Mouse (Mus musculus) MEL (cell line): ENCODE data around the gene Fat2.

ENCODE experiments used
- CTCF ChIP-seq, 3 experiments: IDR thresholded peaks in 2 of 3; conservative IDR thresholded peaks in 1 of 3; 2 replicates each; pipeline ENCODE4 v1.5.1; 2011 to 2012; ENCODE audit warnings: low read length in 3 of 3, low read depth in 2 of 3, mild to moderate bottlenecking in 2 of 3, improper control_type of control experiment in 1 of 3, inconsistent platforms in 1 of 3, mixed read lengths in 1 of 3, moderate library complexity in 1 of 3; ENCODE audit not compliant: control insufficient read depth in 1 of 3, insufficient read depth in 1 of 3, poor library complexity in 1 of 3, severe bottlenecking in 1 of 3
- EP300 ChIP-seq, 2 experiments: IDR thresholded peaks; 2 replicates each; pipeline ENCODE4 v1.6.1; 2011; ENCODE audit warnings: improper control_type of control experiment in 2 of 2, low read length in 2 of 2, low read depth in 1 of 2, mild to moderate bottlenecking in 1 of 2

DNA sequence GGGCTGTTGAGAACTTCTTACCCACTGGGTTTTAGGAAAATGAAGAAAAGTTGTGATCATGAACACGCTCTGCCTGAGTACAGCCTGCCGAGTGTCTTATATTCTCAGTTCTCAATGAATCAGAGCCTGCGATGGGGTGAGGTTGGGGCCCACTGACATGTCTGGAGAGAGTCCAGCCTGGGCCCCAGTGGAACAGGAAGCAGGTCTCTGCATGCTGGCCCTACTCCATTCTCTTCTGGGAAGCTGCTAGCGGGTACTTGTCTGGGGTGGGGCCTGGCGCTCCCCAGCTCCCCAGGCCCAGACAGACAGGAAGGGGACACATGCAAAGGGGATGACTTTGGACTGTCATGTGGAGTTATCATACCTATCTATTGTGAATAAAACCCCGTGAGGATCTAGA is 20.4 kb downstream of the Fat2 start:
- TF ChIP-seq EP300 (IDR thresholded peaks at IDR 0.05; ENCODE audit: low read depth in 1 of 2, low read length in 2 of 2) (no peak), CTCF (IDR thresholded peaks at IDR 0.05 in 2 of 3, conservative IDR thresholded peaks at IDR 0.05 in 1 of 3; ENCODE audit: control insufficient read depth in 1 of 3, insufficient read depth in 1 of 3, low read depth in 2 of 3, low read length in 3 of 3, poor library complexity in 1 of 3, severe bottlenecking in 1 of 3) (no peak)
